Comparison of ENCODE assay signal across 11 mouse cellular contexts in the genomic region with DNA sequence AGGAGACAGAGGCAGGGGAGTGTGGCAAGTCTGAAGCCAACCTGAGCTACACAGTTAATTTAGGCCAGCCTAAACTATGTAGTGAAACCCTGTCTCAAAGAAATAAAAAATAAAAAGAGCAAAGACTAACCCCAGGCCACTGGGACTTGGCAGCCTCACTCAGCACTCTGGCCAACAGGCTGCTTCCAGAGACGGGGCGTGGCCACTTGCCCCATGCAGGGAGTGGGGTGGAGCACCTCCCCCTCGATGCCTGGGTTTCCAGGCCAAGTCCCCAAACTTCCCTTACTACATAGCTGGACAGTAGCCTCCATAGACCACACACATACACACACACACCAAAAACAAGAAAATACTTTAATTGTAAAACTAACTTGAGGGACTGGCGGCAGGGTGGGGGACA. TPM values are rescaled to one million over a fixed set of nuclear protein-coding genes. Genes with fewer than 3 reads are reported as not detected.
A peak's percentile ranks its signal among the peaks of the same experiment; 100 is the strongest.
DNase-seq lines count a peak whose midpoint lies in the region; ATAC-seq and TF ChIP-seq lines count a peak whose summit lies in the region.
"Had no signal": no experiment of that assay in that cellular context is flagged by ENCODE, and none has a peak within 500 bp of the region (broad histone marks: within the 10 kb centered on the region; RNA-seq: fewer than 3 reads in every experiment).

No protein-coding gene starts in this region.

- no peak for TF ChIP-seq CTCF in intestine, postnatal 0 days (IDR thresholded peaks at IDR 0.05; ENCODE audit: low read depth)

- no peak overlapping the region for H3K27ac ChIP-seq in intestine, embryonic 15.5 days
- no peak overlapping the region for H3K27ac ChIP-seq in intestine, postnatal 0 days (ENCODE audit: low read depth, low read length)
- H3K27ac ChIP-seq in forebrain, embryonic 16.5 days (ENCODE audit: low read length): no peak overlapping the region
- H3K27ac ChIP-seq: liver, embryonic 13.5 days had no signal

- 0 out of 2 replicates have a peak, but pooled peaks have one; percentile 13 for ATAC-seq in intestine, embryonic 15.5 days
- no peak for ATAC-seq in intestine, postnatal 0 days
- no peak for ATAC-seq in CD4-positive, CD25-positive, alpha-beta regulatory T cell, adult 4 months
- ATAC-seq in forebrain, embryonic 16.5 days: no peak

- DNase-seq in brain, adult 2 months (ENCODE audit: low read depth, low spot score): peak; percentile 52
- DNase-seq in heart, postnatal 4 days: peak; percentile 69
- DNase-seq in lung, postnatal 14 days: peak; percentile 76
- DNase-seq in right cerebral cortex, postnatal 14 days: no peak
- DNase-seq: liver, embryonic 13.5 days had no signal

- peaks cover 27% of the 10 kb centered on the region for H3K36me3 ChIP-seq in intestine, embryonic 15.5 days
- peaks cover 50% of the 10 kb centered on the region for H3K36me3 ChIP-seq in intestine, postnatal 0 days (ENCODE audit: control insufficient read depth, insufficient read depth)
- peaks cover 8% of the 10 kb centered on the region for H3K36me3 ChIP-seq in forebrain, embryonic 16.5 days (ENCODE audit: control insufficient read depth, insufficient read depth)

- H3K4me3 ChIP-seq in intestine, embryonic 15.5 days (replicated peaks): no peak overlapping the region
- H3K4me3 ChIP-seq in intestine, postnatal 0 days (ENCODE audit: low read depth, low read length): no peak overlapping the region
- no peak overlapping the region for H3K4me3 ChIP-seq in forebrain, embryonic 16.5 days (replicated peaks; ENCODE audit: low read length)
- H3K4me3 ChIP-seq: erythroblast, embryonic 14.5 days; liver, embryonic 13.5 days had no signal

- H3K4me1 ChIP-seq in intestine, embryonic 15.5 days (replicated peaks): peaks cover 8% of the 10 kb centered on the region
- H3K4me1 ChIP-seq in intestine, postnatal 0 days (replicated peaks; ENCODE audit: control insufficient read depth, insufficient read depth, low read length): no peaks in the 10 kb centered on the region
- H3K4me1 ChIP-seq in forebrain, embryonic 16.5 days (replicated peaks; ENCODE audit: control insufficient read depth, insufficient read depth, low read length): no peaks in the 10 kb centered on the region

- WGBS in intestine, embryonic 15.5 days: 50% methylated on average over 4 of the region's 4 CpGs
- 53% methylated on average over 4 of the region's 4 CpGs for WGBS in intestine, postnatal 0 days
- WGBS in forebrain, embryonic 16.5 days: 71% methylated on average over 4 of the region's 4 CpGs

- no peak overlapping the region for H3K4me2 ChIP-seq in intestine, embryonic 15.5 days (replicated peaks)
- H3K4me2 ChIP-seq in intestine, postnatal 0 days (replicated peaks; ENCODE audit: low read depth): no peak overlapping the region
- H3K4me2 ChIP-seq in forebrain, embryonic 16.5 days (ENCODE audit: low read length): no peak overlapping the region
- H3K4me2 ChIP-seq: liver, embryonic 13.5 days had no signal

- no peaks in the 10 kb centered on the region for H3K27me3 ChIP-seq in intestine, embryonic 15.5 days (replicated peaks)
- no peaks in the 10 kb centered on the region for H3K27me3 ChIP-seq in intestine, postnatal 0 days (replicated peaks; ENCODE audit: control insufficient read depth, insufficient read depth, low read length)
- no peaks in the 10 kb centered on the region for H3K27me3 ChIP-seq in forebrain, embryonic 16.5 days (replicated peaks; ENCODE audit: control insufficient read depth, insufficient read depth, low read length)
- H3K27me3 ChIP-seq: liver, embryonic 13.5 days had no signal

- no peak overlapping the region for H3K9ac ChIP-seq in intestine, embryonic 15.5 days
- H3K9ac ChIP-seq in intestine, postnatal 0 days (ENCODE audit: low read depth, low read length): no peak overlapping the region
- no peak overlapping the region for H3K9ac ChIP-seq in forebrain, embryonic 16.5 days (replicated peaks; ENCODE audit: low read depth, low read length)

- H3K9me3 ChIP-seq in intestine, embryonic 15.5 days: no peaks in the 10 kb centered on the region
- no peaks in the 10 kb centered on the region for H3K9me3 ChIP-seq in intestine, postnatal 0 days (ENCODE audit: control insufficient read depth)
- no peaks in the 10 kb centered on the region for H3K9me3 ChIP-seq in forebrain, embryonic 16.5 days (ENCODE audit: control insufficient read depth, low read length)
- H3K9me3 ChIP-seq: liver, embryonic 13.5 days had no signal

RNA-seq across cellular contexts. Expression of a gene that starts 11.4 kb away (rescaled TPM):
- polyA plus RNA-seq in intestine, embryonic 15.5 days (2015; fragmentation: Nextera tagmentation; extraction: Ambion mirVana): not detected in 2 replicates
- not detected in 2 replicates for polyA plus RNA-seq in intestine, postnatal 0 days (2015; fragmentation: Nextera tagmentation; extraction: Ambion mirVana)
- total RNA-seq in heart, postnatal 4 days (2021): not detected
- polyA plus RNA-seq in CD4-positive, CD25-positive, alpha-beta regulatory T cell, adult 4 months (2017; shearing (Covaris generic)): not detected
- polyA plus RNA-seq in forebrain, embryonic 16.5 days (2015; fragmentation: Nextera tagmentation; extraction: Ambion mirVana): not detected in 2 replicates
- polyA plus RNA-seq: liver, embryonic 13.5 days had no signal

RNA-seq across cellular contexts. Expression of a gene that starts 17.8 kb away (rescaled TPM):
- polyA plus RNA-seq in intestine, embryonic 15.5 days (2015; fragmentation: Nextera tagmentation; extraction: Ambion mirVana): 33.3 and 122 TPM in 2 replicates
- 17.0 and 23.4 TPM in 2 replicates for polyA plus RNA-seq in intestine, postnatal 0 days (2015; fragmentation: Nextera tagmentation; extraction: Ambion mirVana)
- not detected for total RNA-seq in heart, postnatal 4 days (2021)
- polyA plus RNA-seq in CD4-positive, CD25-positive, alpha-beta regulatory T cell, adult 4 months (2017; shearing (Covaris generic)): not detected
- not detected in 2 replicates for polyA plus RNA-seq in forebrain, embryonic 16.5 days (2015; fragmentation: Nextera tagmentation; extraction: Ambion mirVana)
- polyA plus RNA-seq: erythroblast, embryonic 14.5 days; liver, embryonic 13.5 days had no signal

RNA-seq across cellular contexts. Expression of a gene that starts 35.9 kb away (rescaled TPM):
- polyA plus RNA-seq in intestine, embryonic 15.5 days (2015; fragmentation: Nextera tagmentation; extraction: Ambion mirVana): not detected in 2 replicates
- polyA plus RNA-seq in intestine, postnatal 0 days (2015; fragmentation: Nextera tagmentation; extraction: Ambion mirVana): not detected in 2 replicates
- not detected for total RNA-seq in heart, postnatal 4 days (2021)
- not detected for polyA plus RNA-seq in CD4-positive, CD25-positive, alpha-beta regulatory T cell, adult 4 months (2017; shearing (Covaris generic))
- not detected in 2 replicates for polyA plus RNA-seq in forebrain, embryonic 16.5 days (2015; fragmentation: Nextera tagmentation; extraction: Ambion mirVana)
- polyA plus RNA-seq: erythroblast, embryonic 14.5 days; liver, embryonic 13.5 days; spleen, adult 2 months had no signal

RNA-seq across cellular contexts. Expression of a gene that starts 39.5 kb away (rescaled TPM):
- polyA plus RNA-seq in intestine, embryonic 15.5 days (2015; fragmentation: Nextera tagmentation; extraction: Ambion mirVana): 18.9 and 19.5 TPM in 2 replicates
- 12.4 and 13.4 TPM in 2 replicates for polyA plus RNA-seq in intestine, postnatal 0 days (2015; fragmentation: Nextera tagmentation; extraction: Ambion mirVana)
- 10 to 100 TPM; 49.2 to 50.5 TPM for total RNA-seq in heart, postnatal 4 days (2021)
- 1 to 10 TPM; 7.4 to 7.5 TPM for polyA plus RNA-seq in CD4-positive, CD25-positive, alpha-beta regulatory T cell, adult 4 months (2017; shearing (Covaris generic))
- 25.3 and 26.3 TPM in 2 replicates for polyA plus RNA-seq in forebrain, embryonic 16.5 days (2015; fragmentation: Nextera tagmentation; extraction: Ambion mirVana)

RNA-seq across cellular contexts. Expression of a gene that starts 39.5 kb away (rescaled TPM):
- 51.7 and 53.1 TPM in 2 replicates for polyA plus RNA-seq in intestine, embryonic 15.5 days (2015; fragmentation: Nextera tagmentation; extraction: Ambion mirVana)
- 17.2 and 19.7 TPM in 2 replicates for polyA plus RNA-seq in intestine, postnatal 0 days (2015; fragmentation: Nextera tagmentation; extraction: Ambion mirVana)
- 10 to 100 TPM; 21.6 to 22.1 TPM for total RNA-seq in heart, postnatal 4 days (2021)
- polyA plus RNA-seq in CD4-positive, CD25-positive, alpha-beta regulatory T cell, adult 4 months (2017; shearing (Covaris generic)): 1 to 10 TPM; 1.9 to 2.1 TPM
- 25.5 and 26.7 TPM in 2 replicates for polyA plus RNA-seq in forebrain, embryonic 16.5 days (2015; fragmentation: Nextera tagmentation; extraction: Ambion mirVana)

Comparison
In these comparisons a context has a peak if more than half of its experiments do, and no peak if none do; other contexts are left out.
1. RNA of a gene that starts 17.8 kb away (polyA plus RNA-seq): 33.3 to 122 TPM in intestine, embryonic 15.5 days and 17.0 to 23.4 TPM in intestine, postnatal 0 days; not detected in CD4-positive, CD25-positive, alpha-beta regulatory T cell, adult 4 months and not detected in forebrain, embryonic 16.5 days; every median in the first group is over 10 times any median in the second.